Mouse (Mus musculus): ENCODE results near the gene Ppp2r5b. TPM values are rescaled to one million over a fixed set of nuclear protein-coding genes. Genes with fewer than 3 reads are reported as not detected.

The Ppp2r5b gene
- 10.5 and 12.0 TPM in 2 replicates for polyA plus RNA-seq (2014; fragmentation: Nextera tagmentation; extraction: Ambion mirVana)

DNA sequence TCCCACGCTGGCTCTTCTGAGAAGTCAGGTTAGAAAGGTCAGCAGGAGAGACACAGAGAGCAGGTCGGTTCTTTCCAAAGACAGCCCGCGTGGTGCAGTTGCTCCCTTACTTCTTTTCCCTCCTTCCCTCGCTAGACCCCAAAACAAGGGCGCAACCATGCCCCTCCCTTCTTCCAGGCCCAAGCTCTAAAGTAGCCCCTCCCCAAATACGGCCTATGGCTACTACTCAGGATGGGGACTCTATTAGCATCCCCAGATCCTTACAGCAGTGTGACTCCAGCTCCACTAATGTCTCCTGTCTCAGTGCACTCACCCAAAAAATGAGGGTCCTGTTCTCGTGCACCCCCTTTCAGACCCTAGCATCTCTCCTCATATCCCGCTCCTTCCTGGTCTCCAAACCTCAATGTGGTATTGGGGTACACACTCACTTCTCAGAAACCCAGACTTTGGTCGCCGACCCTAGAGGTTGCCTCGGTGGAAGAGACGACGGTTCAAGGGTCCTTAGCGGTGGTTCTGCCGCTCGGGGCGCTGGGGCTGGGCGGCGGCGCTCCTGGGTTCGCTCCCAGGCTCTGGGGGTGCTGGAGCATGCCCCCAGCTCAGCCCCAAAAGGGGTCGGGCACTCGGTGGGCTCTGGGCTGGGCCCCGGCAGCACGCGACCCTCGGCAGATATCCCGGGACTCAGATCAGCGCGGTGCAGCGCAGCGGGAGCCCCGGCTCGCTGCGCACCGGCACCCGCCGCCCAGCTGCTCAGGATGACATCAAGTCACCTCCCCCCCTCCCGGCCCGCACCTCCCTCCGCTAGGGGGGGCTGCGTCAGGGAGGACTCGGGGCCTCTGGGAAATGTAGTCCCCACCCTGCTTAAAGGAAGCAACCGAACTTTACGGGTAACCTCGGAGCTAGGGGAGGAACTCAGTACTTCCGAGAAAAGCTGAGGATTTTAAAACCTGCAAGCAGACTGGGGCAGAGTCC, at the start of gene Ppp2r5b:
Gene Ppp2r5b, minus strand, starts transcription at position 789 of the 969 bp plus-strand sequence.
- Histone ChIP-seq H3K9ac (ENCODE audit: low read depth, low read length) (peak within 1 kb of the TSS; percentile 88), H3K36me3 (ENCODE audit: control insufficient read depth, insufficient read depth, low read length) (peaks cover 2% of the 10 kb centered on the region; the same call in 1 of the 2 replicates), H3K4me1 (replicated peaks; ENCODE audit: control insufficient read depth, insufficient read depth, low read length) (peaks cover 22% of the 10 kb centered on the region), H3K9me3 (ENCODE audit: control insufficient read depth, low read length) (no peaks in the 10 kb centered on the region), H3K27ac (ENCODE audit: low read depth, low read length) (peak within 1 kb of the TSS; percentile 98), H3K4me2 (peak within 1 kb of the TSS; percentile 80), H3K4me3 (ENCODE audit: low read depth, low read length) (peak within 1 kb of the TSS; percentile 59), H3K27me3 (replicated peaks; ENCODE audit: control insufficient read depth, insufficient read depth, low read length) (no peaks in the 10 kb centered on the region)
- peak; percentile 91 for ATAC-seq (replicated peaks; ENCODE audit: low FRiP score)
- 5% methylated on average over 48 of the region's 48 CpGs for WGBS
- DNase-seq (ENCODE audit: low spot score), result peak; percentile 89

DNA sequence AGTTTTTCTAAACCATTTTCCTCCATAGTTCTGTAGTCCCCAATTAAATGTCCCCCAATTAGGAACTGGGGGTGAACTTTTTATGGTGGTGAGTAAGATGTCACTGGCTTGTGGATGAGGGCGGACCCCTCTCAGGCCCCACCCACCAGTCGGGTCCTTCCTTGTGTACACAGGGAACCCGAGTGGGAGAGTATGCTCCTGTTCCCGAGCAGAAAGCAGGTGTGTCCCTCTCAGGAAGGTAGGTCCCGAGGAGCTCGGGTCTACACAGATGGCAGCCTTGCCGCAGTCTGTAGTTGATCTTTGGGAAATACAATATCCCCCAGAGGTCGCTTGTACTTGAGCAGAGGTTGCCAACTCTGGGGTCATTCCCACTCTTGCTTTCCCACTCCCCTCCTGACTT, 49.6 kb upstream of the Ppp2r5b start:
- H3K4me1 ChIP-seq (replicated peaks; ENCODE audit: control insufficient read depth, insufficient read depth, low read length), result peaks cover 95% of the 10 kb centered on the region
- H3K4me2 ChIP-seq, result peak overlapping the region; percentile 69
- ATAC-seq (replicated peaks; ENCODE audit: low FRiP score) (0 out of 2 replicates have a peak, but pooled peaks have one; percentile 10), DNase-seq (ENCODE audit: low spot score) (no peak)
- H3K36me3 ChIP-seq (ENCODE audit: control insufficient read depth, insufficient read depth, low read length), result peaks cover 25% of the 10 kb centered on the region
- H3K27me3 ChIP-seq (replicated peaks; ENCODE audit: control insufficient read depth, insufficient read depth, low read length), result no peaks in the 10 kb centered on the region
- 48% methylated on average over 8 of the region's 8 CpGs for WGBS
- peak overlapping the region; percentile 66 for H3K9ac ChIP-seq (ENCODE audit: low read depth, low read length)
- peak overlapping the region; percentile 100 for H3K27ac ChIP-seq (ENCODE audit: low read depth, low read length)
- H3K9me3 ChIP-seq (ENCODE audit: control insufficient read depth, low read length), result no peaks in the 10 kb centered on the region
- peak overlapping the region; percentile 11 for H3K4me3 ChIP-seq (ENCODE audit: low read depth, low read length)

DNA sequence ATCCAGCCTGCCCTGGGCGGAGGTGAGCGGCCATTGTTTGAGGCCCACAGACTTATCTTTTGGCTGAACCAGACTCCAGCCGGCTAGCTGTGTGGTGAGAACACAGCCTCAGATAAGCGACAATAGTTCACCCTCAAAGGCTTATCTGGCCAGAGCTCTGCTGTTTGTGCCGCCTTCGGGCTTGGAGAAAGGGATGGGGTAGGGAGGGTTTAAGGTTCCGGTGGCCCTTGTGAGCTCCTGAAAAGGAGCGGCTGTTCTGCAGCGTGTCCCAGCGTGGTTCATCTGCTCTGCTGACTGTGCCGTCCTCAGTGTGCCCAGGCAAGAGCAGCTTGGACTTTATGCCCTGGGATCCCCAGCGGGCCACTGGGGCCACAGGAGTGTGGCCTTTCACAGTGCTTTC, 48.8 kb upstream of the Ppp2r5b start:
- WGBS, result 25% methylated on average over 12 of the region's 12 CpGs
- Histone ChIP-seq H3K27ac (ENCODE audit: low read depth, low read length) (peak overlapping the region; percentile 100), H3K27me3 (replicated peaks; ENCODE audit: control insufficient read depth, insufficient read depth, low read length) (no peaks in the 10 kb centered on the region), H3K4me2 (peak overlapping the region; percentile 69), H3K9me3 (ENCODE audit: control insufficient read depth, low read length) (no peaks in the 10 kb centered on the region), H3K4me1 (replicated peaks; ENCODE audit: control insufficient read depth, insufficient read depth, low read length) (peaks cover 95% of the 10 kb centered on the region), H3K36me3 (ENCODE audit: control insufficient read depth, insufficient read depth, low read length) (peaks cover 28% of the 10 kb centered on the region), H3K4me3 (ENCODE audit: low read depth, low read length) (peak overlapping the region; percentile 11), H3K9ac (ENCODE audit: low read depth, low read length) (peak overlapping the region; percentile 66)
- DNase-seq (ENCODE audit: low spot score) (peak; percentile 69), ATAC-seq (replicated peaks; ENCODE audit: low FRiP score) (peak; percentile 85)

DNA sequence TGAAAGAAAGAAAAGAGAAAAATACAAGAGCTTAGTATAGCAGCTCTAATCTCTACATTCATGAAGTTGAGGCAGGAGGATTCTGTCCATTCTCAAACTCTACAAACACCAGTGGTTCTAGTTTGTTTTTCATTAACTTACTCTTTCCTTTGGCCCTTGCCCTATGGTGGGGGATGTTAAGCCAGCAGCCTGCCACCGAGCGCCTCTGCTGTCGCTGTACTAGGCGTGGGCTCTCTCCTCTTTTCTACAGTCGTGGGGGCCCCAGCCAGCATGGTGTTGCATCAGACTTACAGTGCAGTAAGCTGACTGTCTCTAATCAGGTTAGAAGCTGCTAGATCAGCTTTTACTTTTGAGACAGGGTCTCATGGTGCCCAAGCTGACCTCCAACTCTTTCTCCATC, 47.3 kb upstream of the Ppp2r5b start:
- H3K4me1 ChIP-seq (replicated peaks; ENCODE audit: control insufficient read depth, insufficient read depth, low read length), result peaks cover 97% of the 10 kb centered on the region
- no peak for ATAC-seq (replicated peaks; ENCODE audit: low FRiP score)
- H3K27me3 ChIP-seq (replicated peaks; ENCODE audit: control insufficient read depth, insufficient read depth, low read length), result no peaks in the 10 kb centered on the region
- no peak overlapping the region for H3K4me3 ChIP-seq (ENCODE audit: low read depth, low read length)
- H3K9me3 ChIP-seq (ENCODE audit: control insufficient read depth, low read length), result no peaks in the 10 kb centered on the region
- no peak for DNase-seq (ENCODE audit: low spot score)
- peak overlapping the region; percentile 69 for H3K4me2 ChIP-seq
- H3K36me3 ChIP-seq (ENCODE audit: control insufficient read depth, insufficient read depth, low read length), result peaks cover 26% of the 10 kb centered on the region
- 53% methylated on average over 5 of the region's 5 CpGs for WGBS
- H3K27ac ChIP-seq (ENCODE audit: low read depth, low read length), result peak overlapping the region; percentile 100
- peak overlapping the region; percentile 41 for H3K9ac ChIP-seq (ENCODE audit: low read depth, low read length)

- WGBS, result 70% methylated on average over 14 of the region's 14 CpGs
- Histone ChIP-seq H3K9me3 (ENCODE audit: control insufficient read depth, low read length) (no peaks in the 10 kb centered on the region), H3K4me2 (peak overlapping the region; percentile 99), H3K4me1 (replicated peaks; ENCODE audit: control insufficient read depth, insufficient read depth, low read length) (peaks cover 83% of the 10 kb centered on the region), H3K27me3 (replicated peaks; ENCODE audit: control insufficient read depth, insufficient read depth, low read length) (no peaks in the 10 kb centered on the region), H3K9ac (ENCODE audit: low read depth, low read length) (0 out of 2 replicates have a peak overlapping the region, but pooled peaks have one; percentile 26), H3K36me3 (ENCODE audit: control insufficient read depth, insufficient read depth, low read length) (peaks cover 22% of the 10 kb centered on the region), H3K4me3 (ENCODE audit: low read depth, low read length) (peak overlapping the region; percentile 5; the same call in 1 of the 2 replicates), H3K27ac (ENCODE audit: low read depth, low read length) (peak overlapping the region; percentile 100; the same call in 1 of the 2 replicates)
- DNase-seq (ENCODE audit: low spot score), result no peak
- no peak for ATAC-seq (replicated peaks; ENCODE audit: low FRiP score)
These were observed 45.7 kb upstream of the Ppp2r5b start for GRCm38 (mm10) chr19:6281122-6282020.

DNA sequence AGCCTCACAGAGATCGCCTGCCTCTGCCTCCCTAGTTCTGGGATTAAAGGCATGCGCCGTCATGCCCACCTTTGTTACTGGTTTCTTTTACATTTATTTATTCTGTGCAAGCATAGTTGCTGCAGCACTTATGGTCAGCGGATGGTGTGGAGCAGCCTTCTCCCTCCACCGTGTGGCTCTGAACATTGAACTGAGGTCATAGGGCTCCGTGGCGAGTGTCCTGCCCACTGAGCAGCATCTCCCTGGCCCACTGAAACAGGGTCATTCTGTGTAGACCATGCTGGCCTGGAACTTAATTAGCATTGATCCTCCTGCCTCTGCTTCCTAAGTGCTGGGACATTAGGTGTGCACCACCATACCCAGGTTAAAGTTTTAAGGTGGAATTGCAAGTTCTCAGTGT, 44.9 kb upstream of the Ppp2r5b start:
- Histone ChIP-seq H3K4me3 (ENCODE audit: low read depth, low read length) (no peak overlapping the region; the same call in 1 of the 2 replicates), H3K9ac (ENCODE audit: low read depth, low read length) (peak overlapping the region; percentile 91; the same call in 1 of the 2 replicates), H3K27ac (ENCODE audit: low read depth, low read length) (no peak overlapping the region), H3K9me3 (ENCODE audit: control insufficient read depth, low read length) (no peaks in the 10 kb centered on the region), H3K4me2 (peak overlapping the region; percentile 99), H3K36me3 (ENCODE audit: control insufficient read depth, insufficient read depth, low read length) (peaks cover 22% of the 10 kb centered on the region), H3K4me1 (replicated peaks; ENCODE audit: control insufficient read depth, insufficient read depth, low read length) (peaks cover 78% of the 10 kb centered on the region), H3K27me3 (replicated peaks; ENCODE audit: control insufficient read depth, insufficient read depth, low read length) (no peaks in the 10 kb centered on the region)
- WGBS, result 82% methylated on average over 7 of the region's 7 CpGs
- DNase-seq (ENCODE audit: low spot score) (no peak), ATAC-seq (replicated peaks; ENCODE audit: low FRiP score) (no peak)

- DNase-seq (ENCODE audit: low spot score) (no peak), ATAC-seq (replicated peaks; ENCODE audit: low FRiP score) (no peak)
- H3K4me2 ChIP-seq, result peak overlapping the region; percentile 99
- peak overlapping the region; percentile 88 for H3K4me3 ChIP-seq (ENCODE audit: low read depth, low read length)
- H3K27me3 ChIP-seq (replicated peaks; ENCODE audit: control insufficient read depth, insufficient read depth, low read length), result no peaks in the 10 kb centered on the region
- peaks cover 73% of the 10 kb centered on the region for H3K4me1 ChIP-seq (replicated peaks; ENCODE audit: control insufficient read depth, insufficient read depth, low read length)
- H3K9ac ChIP-seq (ENCODE audit: low read depth, low read length), result peak overlapping the region; percentile 91
- no peaks in the 10 kb centered on the region for H3K9me3 ChIP-seq (ENCODE audit: control insufficient read depth, low read length)
- 84% methylated on average over 6 of the region's 6 CpGs for WGBS
- H3K36me3 ChIP-seq (ENCODE audit: control insufficient read depth, insufficient read depth, low read length), result peaks cover 22% of the 10 kb centered on the region
- peak overlapping the region; percentile 72 for H3K27ac ChIP-seq (ENCODE audit: low read depth, low read length)
These were observed 43.9 kb upstream of the Ppp2r5b start for GRCm38 (mm10) chr19:6279481-6280144.

Measured in liver, embryonic 11.5 days (tissue).